Mouse (Mus musculus) neural tube, embryonic 12.5 days (tissue): ENCODE data around the gene Tmed1. TPM values are rescaled to one million over a fixed set of nuclear protein-coding genes. Genes with fewer than 3 reads are reported as not detected.

Experiments
- ATAC-seq: fragments of 200-750 bp; cut with Nextera tagmentation; 2 replicates; pipeline ENCODE4 v1.8.0; 2017; ENCODE audit warnings: low read depth, mild to moderate bottlenecking, moderate TSS enrichment, moderate library complexity; ENCODE audit not compliant: low FRiP score
- H3K27ac ChIP-seq: fragments of 300-500 bp; sonication (generic); 2 replicates; pipeline ENCODE4 v1.5.1; 2016
- H3K27me3 ChIP-seq: fragments of 300-500 bp; sonication (generic); replicated peaks from 2 replicates; pipeline ENCODE4 v1.6.1; 2016; ENCODE audit warnings: mild to moderate bottlenecking
- H3K36me3 ChIP-seq: fragments of 300-500 bp; sonication (generic); 2 replicates; pipeline ENCODE4 v1.6.1; 2016; ENCODE audit warnings: mild to moderate bottlenecking
- H3K4me1 ChIP-seq: fragments of 300-500 bp; sonication (generic); 2 replicates; pipeline ENCODE4 v1.6.1; 2016
- H3K4me2 ChIP-seq: fragments of 300-500 bp; sonication (generic); replicated peaks from 2 replicates; pipeline ENCODE4 v1.6.1; 2016; ENCODE audit warnings: mild to moderate bottlenecking
- H3K4me3 ChIP-seq: fragments of 300-500 bp; sonication (generic); 2 replicates; pipeline ENCODE4 v1.5.1; 2016
- H3K9ac ChIP-seq: fragments of 300-500 bp; sonication (generic); 2 replicates; pipeline ENCODE4 v1.6.1; 2016; ENCODE audit warnings: mild to moderate bottlenecking
- H3K9me3 ChIP-seq: fragments of 300-500 bp; sonication (generic); 2 replicates; pipeline ENCODE4 v1.6.1; 2016; ENCODE audit warnings: mild to moderate bottlenecking
- WGBS: fragments of 180-500 bp; shearing (Covaris S2); methylation state at CpG from one replicate; pipeline ENCODE4 v1.1.7; 2016; 5-methylcytosine and 5-hydroxymethylcytosine counted together
- microRNA-seq: library from miRNA; unstranded; fragments of <30 nt; microRNA quantifications from one replicate; pipeline ENCODE4, GENCODE M21; 2017
- polyA plus RNA-seq: library from polyadenylated mRNA; unstranded; fragments of >200 nt; fragmentation: Nextera tagmentation; extraction: Ambion mirVana; gene quantifications from 2 replicates; pipeline ENCODE4 v1.2.1, GENCODE M21; 2016

Tmed1 gene
- polyA plus RNA-seq, 1 experiment from 2014 or later: 69.1 TPM

DNA sequence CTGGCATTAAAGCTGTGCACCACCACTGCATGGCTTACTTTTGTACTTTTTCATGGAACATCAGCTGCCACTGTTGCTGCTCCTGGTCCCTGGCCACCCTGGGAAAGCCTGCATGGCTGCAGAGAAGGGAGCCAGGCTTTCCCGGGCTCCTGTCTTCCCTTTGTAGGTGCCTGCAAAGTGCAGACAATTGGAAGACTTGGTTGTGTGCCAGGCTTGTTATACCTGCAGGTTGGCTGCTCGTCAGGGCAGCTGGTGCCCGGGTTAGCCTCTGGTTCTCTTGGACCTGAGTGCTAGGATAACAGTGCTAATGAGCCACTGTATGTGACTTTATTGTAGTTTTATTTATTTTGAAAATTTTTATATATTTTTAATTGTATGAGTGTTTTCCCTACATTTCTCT is 51.2 kb downstream of the Tmed1 start:
- H3K4me3 ChIP-seq: no peak overlapping the region
- no peaks in the 10 kb centered on the region for H3K9me3 ChIP-seq
- 92% methylated on average over 3 of the region's 3 CpGs for WGBS
- no peak overlapping the region for H3K9ac ChIP-seq
- no peaks in the 10 kb centered on the region for H3K27me3 ChIP-seq
- H3K36me3 ChIP-seq: peaks cover 15% of the 10 kb centered on the region
- no peak for ATAC-seq
- H3K27ac ChIP-seq: no peak overlapping the region
- no peaks in the 10 kb centered on the region for H3K4me1 ChIP-seq
- H3K4me2 ChIP-seq: no peak overlapping the region

Small RNA genes within 50 kb of the gene (microRNA-seq; reads per million reads assigned to microRNA genes)
- gene Mir199a-1: 1.7 reads per million

Other genes starting within 250 kb of the Tmed1 start
- gene Atg4d, start 245.0 kb downstream of the Tmed1 start, polyA plus RNA-seq: 57.4 and 57.6 TPM in 2 replicates
- 18.0 and 25.2 TPM in 2 replicates for gene Kri1, start 222.3 kb downstream of the Tmed1 start, polyA plus RNA-seq
- gene Cdkn2d, start 218.8 kb downstream of the Tmed1 start, polyA plus RNA-seq: 94.6 and 96.1 TPM in 2 replicates
- gene Ap1m2, start 197.9 kb downstream of the Tmed1 start, polyA plus RNA-seq: 0.65 and 1.3 TPM in 2 replicates
- gene Slc44a2, start 189.6 kb downstream of the Tmed1 start, polyA plus RNA-seq: 78.4 and 85.2 TPM in 2 replicates
- 280 and 286 TPM in 2 replicates for gene Ilf3, start 142.4 kb downstream of the Tmed1 start, polyA plus RNA-seq
- gene Qtrt1, start 98.4 kb downstream of the Tmed1 start, polyA plus RNA-seq: 42.3 and 49.5 TPM in 2 replicates
- 74.7 and 80.4 TPM in 2 replicates for gene Dnm2, start 85.3 kb downstream of the Tmed1 start, polyA plus RNA-seq
- gene AB124611, start 15.9 kb upstream of the Tmed1 start, polyA plus RNA-seq: 4.5 and 4.7 TPM in 2 replicates
- gene Carm1, start 36.6 kb upstream of the Tmed1 start, polyA plus RNA-seq: 64.4 and 77.4 TPM in 2 replicates
- gene Timm29, start 82.5 kb upstream of the Tmed1 start, polyA plus RNA-seq: 58.2 and 62.4 TPM in 2 replicates
- 22.0 and 22.1 TPM in 2 replicates for gene Yipf2, start 82.6 kb upstream of the Tmed1 start, polyA plus RNA-seq
- 178 and 186 TPM in 2 replicates for gene Smarca4, start 105.9 kb upstream of the Tmed1 start, polyA plus RNA-seq
- 30.4 and 33.2 TPM in 2 replicates for gene Ldlr, start 213.2 kb upstream of the Tmed1 start, polyA plus RNA-seq